ENCODE assay signal across 8 mouse cellular contexts in the genomic region with DNA sequence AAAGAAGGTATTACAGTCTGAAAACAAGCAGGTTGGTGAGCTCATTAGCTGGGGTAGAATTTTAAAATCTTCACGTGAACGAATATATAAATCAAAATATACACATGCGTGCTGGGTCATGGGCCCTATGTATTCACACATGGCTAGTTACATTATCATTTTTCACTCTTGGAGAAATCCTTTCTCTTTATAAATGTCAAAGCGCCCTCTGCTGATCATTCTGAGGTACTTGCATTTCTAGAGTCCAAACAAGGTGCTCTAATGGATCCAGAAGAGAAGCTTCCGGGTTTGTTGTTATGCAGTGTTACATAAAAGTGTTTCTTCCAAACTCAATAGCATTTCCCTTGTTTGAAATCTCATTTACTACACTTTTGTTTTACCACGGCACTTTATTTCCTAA. TPM values are rescaled to one million over a fixed set of nuclear protein-coding genes. Genes with fewer than 3 reads are reported as not detected.
DNase-seq lines count a peak whose midpoint lies in the region; ATAC-seq and TF ChIP-seq lines count a peak whose summit lies in the region.

No protein-coding gene starts in this region.

- no peak for TF ChIP-seq POLR2A in brain, embryonic 14.5 days (IDR thresholded peaks at IDR 0.05; ENCODE audit: borderline replicate concordance, extremely low read depth, insufficient read depth, insufficient read length, poor library complexity, severe bottlenecking)

- intact Hi-C loops in left cerebral cortex, adult 2 months (cut with DNase I) = no loop called here

- H3K27me3 ChIP-seq in midbrain, postnatal 0 days (ENCODE audit: insufficient read depth, low read length) = no peaks in the 10 kb centered on the region

- no peak overlapping the region for H3K27ac ChIP-seq in left cerebral cortex, adult 2 months
- H3K27ac ChIP-seq in midbrain, postnatal 0 days (ENCODE audit: low read depth, low read length) = no peak overlapping the region

- TF ChIP-seq CTCF in left cerebral cortex, adult 2 months (IDR thresholded peaks at IDR 0.05) = peak; percentile 82
- TF ChIP-seq CTCF in brain, embryonic 14.5 days (IDR thresholded peaks at IDR 0.05; ENCODE audit: borderline replicate concordance, extremely low read depth, insufficient read depth, insufficient read length) = peak; percentile 51; the same call in 1 of the 2 replicates
- TF ChIP-seq CTCF in midbrain, postnatal 0 days (IDR thresholded peaks at IDR 0.05) = peak; percentile 82

- 23% methylated on average over 6 of the region's 6 CpGs for WGBS in midbrain, postnatal 0 days

- no peak overlapping the region for H3K4me3 ChIP-seq in left cerebral cortex, adult 2 months
- H3K4me3 ChIP-seq in midbrain, postnatal 0 days (ENCODE audit: low read depth, low read length) = no peak overlapping the region

- H3K4me1 ChIP-seq in midbrain, postnatal 0 days (ENCODE audit: insufficient read depth, low read length) = no peaks in the 10 kb centered on the region

- H3K4me2 ChIP-seq in midbrain, postnatal 0 days (ENCODE audit: low read depth, low read length, poor library complexity, severe bottlenecking) = no peak overlapping the region

- DNase-seq in cerebellum, adult 9-10 months = peak; percentile 24
- no peak for DNase-seq in cerebellum, adult 11 months
- no peak for DNase-seq in left cerebral cortex, adult 2 months (ENCODE audit: extremely low spot score in 1 of 2, low spot score in 2 of 2)
- no peak for DNase-seq in left cerebral cortex, adult 8-10 months (ENCODE audit: low spot score in 2 of 2)
- DNase-seq in brain, embryonic 14.5 days (ENCODE audit: low read depth) = peak; percentile 83
- DNase-seq in kidney, postnatal 10 days = peak; percentile 26
- peak; percentile 85 for DNase-seq in midbrain, postnatal 0 days (ENCODE audit: low spot score)
- no peak for DNase-seq in adrenal gland, adult 8-10 months

- peak; percentile 31; the same call in 1 of the 2 replicates for ATAC-seq in midbrain, postnatal 0 days (ENCODE audit: low FRiP score)

- no peaks in the 10 kb centered on the region for H3K9me3 ChIP-seq in midbrain, postnatal 0 days (ENCODE audit: low read length)

- no peaks in the 10 kb centered on the region for H3K36me3 ChIP-seq in midbrain, postnatal 0 days (ENCODE audit: insufficient read depth, low read length)

- H3K9ac ChIP-seq in midbrain, postnatal 0 days (replicated peaks; ENCODE audit: low read length, poor library complexity, severe bottlenecking) = no peak overlapping the region

RNA-seq across cellular contexts. Expression of gene Ifih1, which starts 15.6 kb away (rescaled TPM):
- total RNA-seq in left cerebral cortex, adult 2 months (2021) = 1 to 10 TPM; 2.6 TPM
- total RNA-seq in left cerebral cortex, adult 8-10 months (2022) = 1 to 10 TPM; 3.0 to 5.8 (median 4.6) TPM
- polyA plus RNA-seq in brain, embryonic 14.5 days (2012; rRNA removed) = 0.40 and 0.72 TPM in 2 replicates
- total RNA-seq in midbrain, postnatal 0 days (2014; rRNA removed) = 1.2 and 2.7 TPM in 2 replicates
- polyA plus RNA-seq in midbrain, postnatal 0 days (2015; fragmentation: Nextera tagmentation; extraction: Ambion mirVana) = 1.3 and 1.9 TPM in 2 replicates
- total RNA-seq in adrenal gland, adult 8-10 months (2022) = 10 to 100 TPM; 11.9 to 13.4 (median 12.8) TPM

RNA-seq across cellular contexts. Expression of gene Gca, which starts 33.6 kb away (rescaled TPM):
- total RNA-seq in left cerebral cortex, adult 2 months (2021) = 10 to 100 TPM; 12.7 to 22.3 TPM
- 10 to 100 TPM; 14.1 to 17.3 (median 16.5) TPM for total RNA-seq in left cerebral cortex, adult 8-10 months (2022)
- 5.3 and 7.1 TPM in 2 replicates for polyA plus RNA-seq in brain, embryonic 14.5 days (2012; rRNA removed)
- 1.2 and 1.6 TPM in 2 replicates for total RNA-seq in midbrain, postnatal 0 days (2014; rRNA removed)
- polyA plus RNA-seq in midbrain, postnatal 0 days (2015; fragmentation: Nextera tagmentation; extraction: Ambion mirVana) = 3.1 and 3.6 TPM in 2 replicates
- total RNA-seq in adrenal gland, adult 8-10 months (2022) = 1 to 10 TPM; 2.8 to 7.5 (median 3.5) TPM

RNA-seq across cellular contexts. Expression of gene Fap, which starts 56.6 kb away (rescaled TPM):
- total RNA-seq in left cerebral cortex, adult 2 months (2021) = 1 to 10 TPM; 4.0 to 4.2 TPM
- 1 to 10 TPM; 3.6 to 5.1 (median 4.2) TPM for total RNA-seq in left cerebral cortex, adult 8-10 months (2022)
- polyA plus RNA-seq in brain, embryonic 14.5 days (2012; rRNA removed) = 1.0 and 1.7 TPM in 2 replicates
- 0.77 and 1.7 TPM in 2 replicates for total RNA-seq in midbrain, postnatal 0 days (2014; rRNA removed)
- polyA plus RNA-seq in midbrain, postnatal 0 days (2015; fragmentation: Nextera tagmentation; extraction: Ambion mirVana) = 0.49 and 0.52 TPM in 2 replicates
- total RNA-seq in adrenal gland, adult 8-10 months (2022) = 1 to 10 TPM; 2.2 to 4.0 (median 2.9) TPM

Comparison
In these comparisons a context has a peak if more than half of its experiments do, and no peak if none do; other contexts are left out.
1. DNase-seq: peak in cerebellum, adult 9-10 months (single experiment), brain, embryonic 14.5 days (single experiment), kidney, postnatal 10 days (single experiment) and midbrain, postnatal 0 days (single experiment); none in cerebellum, adult 11 months (single experiment), left cerebral cortex, adult 2 months (0 of 2), left cerebral cortex, adult 8-10 months (0 of 2) and adrenal gland, adult 8-10 months (single experiment).
2. Peak in every context shown above with its lines, with median percentiles within 50 percentile points of each other: CTCF ChIP-seq.